Mouse (Mus musculus): ENCODE data around the gene Robo4.
A peak's percentile ranks its signal among the peaks of the same experiment; 100 is the strongest.

Gene Robo4

DNA sequence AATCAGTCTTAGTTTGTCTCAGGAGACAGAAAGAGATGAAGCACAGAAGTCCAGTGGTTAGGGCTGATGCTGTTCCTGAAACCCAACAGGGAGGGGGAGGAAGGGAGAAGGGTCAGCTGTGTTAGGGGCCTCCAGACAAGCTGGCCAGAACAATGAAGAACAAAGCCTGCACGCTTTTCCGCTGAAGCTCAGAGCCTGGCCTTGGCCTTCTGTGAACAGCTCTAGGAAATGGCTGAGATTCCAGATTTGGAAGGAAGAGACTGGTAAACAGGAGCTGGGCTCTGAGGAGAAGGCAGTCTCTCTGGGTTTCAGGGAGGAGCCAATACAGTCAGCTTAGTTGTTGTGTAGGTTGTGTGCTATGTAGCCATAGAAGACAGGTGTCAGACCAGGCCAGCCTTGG lies 1.1 kb upstream of the Robo4 start:
- DNase-seq (ENCODE audit: low read depth, low spot score) = no peak

DNA sequence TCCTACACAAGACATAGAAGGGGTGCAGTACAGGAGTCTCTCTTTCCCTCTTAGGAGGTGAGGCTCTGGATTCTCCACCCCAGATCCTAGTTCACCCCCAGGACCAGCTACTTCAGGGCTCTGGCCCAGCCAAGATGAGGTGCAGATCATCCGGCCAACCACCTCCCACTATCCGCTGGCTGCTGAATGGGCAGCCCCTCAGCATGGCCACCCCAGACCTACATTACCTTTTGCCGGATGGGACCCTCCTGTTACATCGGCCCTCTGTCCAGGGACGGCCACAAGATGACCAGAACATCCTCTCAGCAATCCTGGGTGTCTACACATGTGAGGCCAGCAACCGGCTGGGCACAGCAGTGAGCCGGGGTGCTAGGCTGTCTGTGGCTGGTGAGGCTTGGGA lies 804 bp downstream of the Robo4 start:
- DNase-seq (ENCODE audit: low read depth, low spot score) = no peak

DNA sequence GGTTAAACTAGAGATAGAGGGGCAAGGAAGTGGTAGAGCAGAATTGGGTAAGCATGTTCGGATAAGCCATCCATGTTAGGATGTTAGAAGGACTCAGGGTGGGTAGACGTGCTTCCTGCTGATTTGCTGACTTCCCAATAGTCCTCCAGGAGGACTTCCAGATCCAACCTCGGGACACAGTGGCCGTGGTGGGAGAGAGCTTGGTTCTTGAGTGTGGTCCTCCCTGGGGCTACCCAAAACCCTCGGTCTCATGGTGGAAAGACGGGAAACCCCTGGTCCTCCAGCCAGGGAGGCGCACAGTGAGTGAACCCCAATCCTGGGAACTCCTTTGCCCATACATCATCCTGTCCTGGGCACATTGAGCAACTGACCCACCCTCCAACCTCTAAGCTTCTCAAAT lies 1.3 kb downstream of the Robo4 start:
- DNase-seq (ENCODE audit: low read depth, low spot score) = no peak

DNA sequence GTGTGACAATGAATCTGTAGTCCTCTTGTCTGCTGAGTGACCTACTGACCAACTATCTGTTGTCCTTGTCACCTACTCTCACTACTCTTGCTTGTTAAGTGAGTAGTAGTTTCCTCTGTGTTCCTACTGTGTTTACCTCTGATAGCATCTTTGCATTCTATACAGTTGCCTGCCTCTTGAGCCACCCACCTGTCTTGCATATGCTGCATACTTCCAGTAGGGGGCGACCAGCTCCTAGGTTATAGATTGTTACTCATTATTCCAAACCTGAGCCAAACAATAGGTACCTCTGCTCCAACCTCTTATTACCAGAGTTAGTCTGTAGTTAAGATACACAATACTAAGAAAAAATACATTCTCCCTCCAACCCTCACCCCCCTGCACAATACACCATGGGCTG lies 4.7 kb downstream of the Robo4 start:
- DNase-seq (ENCODE audit: low read depth, low spot score) = peak; percentile 56

DNA sequence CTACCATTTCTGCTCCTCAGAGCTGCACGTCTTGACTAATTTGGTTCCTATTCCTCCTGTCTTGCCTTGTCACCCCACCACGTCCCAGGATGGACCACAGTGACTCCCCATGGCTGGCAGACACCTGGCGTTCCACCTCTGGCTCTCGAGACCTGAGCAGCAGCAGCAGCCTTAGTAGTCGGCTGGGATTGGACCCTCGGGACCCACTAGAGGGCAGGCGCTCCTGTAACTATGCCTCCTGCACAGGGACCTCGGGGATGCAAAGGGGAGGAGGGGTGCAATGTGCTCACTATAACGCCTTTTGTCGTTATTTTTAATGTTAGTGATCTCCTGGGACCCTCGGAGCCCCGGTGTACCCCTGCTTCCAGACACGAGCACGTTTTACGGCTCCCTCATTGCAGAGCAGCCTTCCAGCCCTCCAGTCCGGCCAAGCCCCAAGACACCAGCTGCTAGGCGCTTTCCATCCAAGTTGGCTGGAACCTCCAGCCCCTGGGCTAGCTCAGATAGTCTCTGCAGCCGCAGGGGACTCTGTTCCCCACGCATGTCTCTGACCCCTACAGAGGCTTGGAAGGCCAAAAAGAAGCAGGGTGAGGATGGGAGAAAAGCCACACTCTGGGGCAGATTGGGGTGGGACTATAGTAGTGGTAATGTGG lies 6.3 kb downstream of the Robo4 start:
- peak; percentile 34 for DNase-seq (ENCODE audit: low read depth, low spot score)

DNA sequence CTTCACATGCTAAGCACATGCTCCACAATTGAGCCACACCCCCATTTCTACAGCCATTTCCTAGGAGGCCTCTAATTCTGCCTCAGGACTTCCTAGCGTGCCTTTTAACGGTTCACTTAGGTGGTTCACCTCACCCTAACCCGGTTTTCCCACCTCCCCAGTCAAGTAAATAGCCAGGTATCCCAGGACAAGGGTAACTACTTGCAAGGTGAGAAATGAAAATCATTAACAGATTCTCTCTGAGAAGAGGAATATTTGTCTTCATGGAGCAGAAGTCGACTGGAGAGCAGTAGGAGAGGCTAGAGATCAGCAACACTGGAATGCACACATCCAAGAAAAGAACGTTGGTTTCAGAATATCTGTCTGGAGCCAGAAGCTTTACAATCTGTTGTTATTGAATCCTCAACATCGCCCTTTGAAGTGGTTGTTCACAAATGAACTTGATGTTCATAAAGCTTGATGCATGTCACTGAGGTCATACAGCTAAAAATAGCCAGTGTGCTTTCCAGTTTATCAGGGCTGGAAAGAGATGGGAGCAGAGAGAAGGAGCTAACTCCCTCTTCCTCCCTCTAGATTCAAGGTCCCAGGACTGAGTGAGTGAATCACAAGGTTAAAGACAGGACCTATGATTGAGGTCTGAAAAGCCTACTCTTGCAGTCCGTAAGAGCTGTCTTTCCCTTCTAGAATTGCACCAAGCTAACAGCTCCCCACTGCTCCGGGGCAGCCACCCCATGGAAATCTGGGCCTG lies 8.2 kb downstream of the Robo4 start:
- DNase-seq (ENCODE audit: low read depth, low spot score) = no peak

DNA sequence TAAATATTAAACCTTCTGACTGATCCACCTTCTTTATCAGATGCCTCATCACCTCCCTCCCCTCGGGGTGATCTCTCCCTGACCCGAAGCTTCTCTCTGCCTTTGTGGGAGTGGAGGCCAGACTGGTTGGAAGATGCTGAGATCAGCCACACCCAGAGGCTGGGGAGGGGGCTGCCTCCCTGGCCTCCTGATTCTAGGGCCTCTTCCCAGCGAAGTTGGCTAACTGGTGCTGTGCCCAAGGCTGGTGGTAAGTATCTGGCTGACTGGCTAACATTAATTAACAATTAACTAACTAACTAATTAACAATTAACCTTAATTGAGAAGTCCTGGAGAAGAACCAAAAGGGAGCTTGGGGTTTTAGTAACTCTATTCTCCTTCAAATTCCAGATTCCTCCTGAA lies 11.3 kb downstream of the Robo4 start:
- DNase-seq (ENCODE audit: low read depth, low spot score) = no peak

DNA sequence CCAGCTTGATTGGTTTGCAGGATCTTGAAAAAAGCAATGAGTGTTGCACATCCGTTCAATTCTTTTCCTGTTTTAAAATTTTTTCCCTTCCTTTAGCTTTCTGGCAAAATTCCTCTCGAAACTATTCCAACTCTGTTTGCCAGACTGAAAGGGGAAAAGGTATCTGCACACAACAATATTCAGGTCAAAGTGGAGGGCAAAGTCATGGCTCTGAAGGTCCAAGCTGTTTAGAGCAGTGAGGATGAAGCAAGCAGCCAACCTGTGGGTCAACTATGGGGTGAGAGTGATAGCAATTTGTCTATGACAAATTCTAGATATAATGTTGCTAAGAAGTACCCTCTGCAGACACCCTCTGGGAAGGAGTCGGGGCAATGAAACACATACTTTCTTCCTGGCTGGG lies 13.0 kb downstream of the Robo4 start:
- no peak for DNase-seq (ENCODE audit: low read depth, low spot score)

DNA sequence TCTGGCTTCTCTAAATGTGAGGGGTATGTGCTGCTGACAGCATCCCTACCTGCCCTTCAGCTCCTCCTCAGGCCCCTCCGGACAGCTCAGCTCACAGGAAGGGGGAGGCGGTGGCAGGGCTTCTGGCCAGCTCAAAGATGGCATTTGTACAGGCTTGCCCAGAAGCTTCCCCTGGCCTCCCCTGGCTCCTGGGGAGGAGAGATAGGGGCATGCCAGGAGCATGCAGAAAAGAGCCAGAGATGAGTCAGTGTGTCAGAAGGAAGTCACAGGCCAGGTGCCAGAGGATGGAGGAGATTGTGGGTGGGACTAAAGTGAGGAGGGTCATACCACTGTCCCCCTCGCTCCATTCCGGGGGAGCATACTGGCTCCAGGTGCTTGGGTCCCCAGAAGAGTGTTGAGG lies 17.1 kb downstream of the Robo4 start:
- no peak for DNase-seq (ENCODE audit: low read depth, low spot score)

DNA sequence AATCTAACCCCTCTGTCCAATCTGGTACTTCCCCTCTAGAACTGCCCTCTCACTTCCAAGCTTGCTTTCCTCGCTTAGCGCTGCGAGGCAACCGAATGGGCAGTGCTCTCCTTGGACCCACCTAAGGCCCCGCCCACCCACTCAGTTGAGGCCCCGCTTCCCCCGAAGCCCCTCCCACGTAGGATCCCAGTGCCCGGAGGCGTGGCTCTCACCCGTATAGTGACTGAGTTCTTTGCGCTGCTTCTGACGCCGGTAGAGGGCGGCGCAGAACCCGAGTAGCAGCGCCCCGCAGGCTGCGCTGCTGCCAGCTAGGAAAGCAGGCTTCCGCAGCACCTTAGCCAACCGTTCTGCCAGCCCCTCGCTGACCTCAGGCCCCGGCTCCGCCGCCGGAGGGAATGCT lies 19.0 kb downstream of the Robo4 start:
- peak; percentile 93 for DNase-seq (ENCODE audit: low read depth, low spot score)

DNA sequence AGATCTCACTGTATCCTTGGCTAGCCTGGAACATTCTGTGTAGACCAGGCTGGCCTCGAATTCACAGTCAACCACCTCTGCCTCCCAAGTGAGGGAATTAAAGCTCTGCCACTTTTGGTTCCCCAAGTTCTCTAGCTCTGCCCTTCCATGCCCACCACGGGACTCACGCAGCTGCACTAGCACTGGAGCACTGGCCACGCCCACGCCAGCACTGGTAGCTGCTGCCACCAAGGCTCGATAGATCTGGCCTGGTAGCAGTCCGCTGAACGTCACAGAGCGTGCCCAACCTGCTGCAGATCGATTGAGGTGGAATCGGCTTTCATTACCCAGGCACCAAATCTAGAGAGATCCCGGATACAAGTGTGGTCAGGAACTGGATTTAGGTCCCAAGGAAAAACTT lies 19.5 kb downstream of the Robo4 start:
- peak; percentile 69 for DNase-seq (ENCODE audit: low read depth, low spot score)

DNA sequence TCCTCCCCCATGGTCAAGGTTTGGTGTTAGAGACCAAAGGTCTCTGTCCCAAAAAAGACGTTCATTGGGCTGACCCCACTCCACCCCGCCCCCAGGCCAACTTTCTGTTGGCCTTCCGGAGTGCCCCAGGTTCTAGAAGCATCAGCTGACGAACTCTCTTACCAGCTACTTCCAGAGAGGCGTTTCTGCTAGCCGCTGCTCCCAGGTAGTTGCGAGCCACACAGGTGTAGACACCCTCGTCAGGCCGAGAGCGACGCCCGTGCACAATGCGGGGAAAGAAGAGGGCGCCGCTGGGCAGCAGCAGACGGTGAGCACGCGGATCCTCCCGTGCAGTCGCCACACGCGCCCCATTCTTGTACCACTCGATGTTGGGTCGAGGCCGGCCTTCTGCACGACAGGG lies 27.6 kb downstream of the Robo4 start:
- DNase-seq (ENCODE audit: low read depth, low spot score) = no peak

DNA sequence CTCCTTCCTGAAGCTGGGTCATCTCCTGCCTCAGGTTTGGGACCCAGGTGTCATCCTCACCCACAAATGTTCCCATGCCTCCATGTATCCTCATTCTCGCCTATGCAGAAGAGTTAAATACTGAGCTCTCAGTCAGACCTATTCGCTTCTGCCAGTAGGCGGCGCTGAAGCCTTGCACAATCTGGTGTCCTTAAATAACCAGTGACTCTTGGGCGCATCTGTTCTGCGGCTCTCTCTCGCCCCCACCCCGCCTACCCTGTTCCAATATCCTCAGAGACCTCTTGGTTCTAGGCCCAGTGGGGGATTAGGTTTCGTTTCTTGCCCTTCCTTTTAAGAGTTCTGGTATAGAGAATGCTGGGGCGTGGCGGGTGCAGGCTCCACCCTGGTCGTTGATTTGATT lies 28.9 kb downstream of the Robo4 start:
- peak; percentile 88 for DNase-seq (ENCODE audit: low read depth, low spot score)

DNA sequence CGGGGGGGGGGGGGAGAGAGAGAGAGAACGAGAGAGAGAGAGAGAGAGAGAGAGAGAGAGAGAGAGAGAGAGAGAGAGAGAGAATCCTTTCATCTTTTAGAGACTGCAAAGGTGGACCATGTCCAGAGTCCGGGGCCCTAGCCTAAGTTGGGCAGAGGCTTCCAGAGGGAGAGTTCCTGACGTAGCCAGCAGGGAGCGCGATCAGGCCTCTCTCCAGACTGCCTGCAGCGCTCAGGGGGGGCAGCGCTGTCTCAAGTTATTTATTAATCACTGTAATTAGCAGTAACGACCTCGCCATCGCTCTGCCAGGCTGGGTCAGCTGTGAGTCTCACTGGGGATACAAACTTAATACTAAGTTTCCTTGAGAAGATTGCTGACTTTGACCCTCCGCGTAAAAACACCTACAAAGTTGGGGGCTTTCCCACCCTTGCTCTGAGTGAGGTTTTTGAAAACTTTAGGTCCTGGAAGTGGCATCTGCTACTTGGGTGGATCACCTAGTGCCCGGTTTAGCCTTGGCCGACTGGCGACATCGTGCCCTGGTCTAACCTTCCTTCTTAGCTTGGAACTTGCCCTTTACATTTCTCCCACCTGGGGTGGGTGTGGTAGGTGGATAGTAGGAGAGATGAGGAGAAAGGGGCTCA lies 30.4 kb downstream of the Robo4 start:
- DNase-seq (ENCODE audit: low read depth, low spot score) = peak; percentile 20

DNA sequence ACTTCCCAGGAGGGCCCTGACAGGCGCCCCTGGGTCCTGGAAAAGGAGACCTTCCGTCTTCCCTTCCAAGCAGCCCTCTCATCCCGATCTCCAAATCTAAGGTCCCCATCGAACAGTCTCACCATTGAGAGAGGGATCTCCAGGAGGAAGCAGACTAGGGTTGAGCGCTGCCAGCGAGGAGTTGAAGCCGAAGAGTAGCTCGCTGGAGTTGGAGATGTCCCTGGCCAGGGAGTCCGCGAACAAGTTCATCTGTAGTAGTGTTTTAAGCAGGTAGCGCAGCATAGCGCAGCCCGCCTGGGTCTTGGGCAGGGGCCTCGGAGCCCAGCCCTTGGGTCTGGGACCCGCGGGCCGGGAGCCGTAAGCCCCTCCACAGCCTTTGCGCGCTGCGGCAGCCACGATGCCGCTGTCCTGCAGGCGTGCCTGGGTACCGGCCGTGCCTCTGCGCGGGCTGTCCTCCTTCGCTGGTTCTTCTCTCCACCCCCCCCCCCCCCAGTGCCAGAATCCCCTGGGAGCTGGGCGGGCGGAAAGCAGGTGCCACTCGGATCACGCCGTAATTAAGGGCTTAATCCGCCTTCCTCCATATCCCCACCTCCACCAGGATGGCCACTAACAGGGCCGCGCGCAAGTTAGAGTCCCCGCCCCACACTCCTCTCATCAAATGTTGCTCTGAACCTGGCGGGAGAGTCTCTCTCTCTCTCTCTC lies 31.2 kb downstream of the Robo4 start, which contains the start of gene Robo3:
Gene Robo3, minus strand, starts transcription at position 527 of the 702 bp plus-strand sequence.
- DNase-seq (ENCODE audit: low read depth, low spot score) = no peak

DNA sequence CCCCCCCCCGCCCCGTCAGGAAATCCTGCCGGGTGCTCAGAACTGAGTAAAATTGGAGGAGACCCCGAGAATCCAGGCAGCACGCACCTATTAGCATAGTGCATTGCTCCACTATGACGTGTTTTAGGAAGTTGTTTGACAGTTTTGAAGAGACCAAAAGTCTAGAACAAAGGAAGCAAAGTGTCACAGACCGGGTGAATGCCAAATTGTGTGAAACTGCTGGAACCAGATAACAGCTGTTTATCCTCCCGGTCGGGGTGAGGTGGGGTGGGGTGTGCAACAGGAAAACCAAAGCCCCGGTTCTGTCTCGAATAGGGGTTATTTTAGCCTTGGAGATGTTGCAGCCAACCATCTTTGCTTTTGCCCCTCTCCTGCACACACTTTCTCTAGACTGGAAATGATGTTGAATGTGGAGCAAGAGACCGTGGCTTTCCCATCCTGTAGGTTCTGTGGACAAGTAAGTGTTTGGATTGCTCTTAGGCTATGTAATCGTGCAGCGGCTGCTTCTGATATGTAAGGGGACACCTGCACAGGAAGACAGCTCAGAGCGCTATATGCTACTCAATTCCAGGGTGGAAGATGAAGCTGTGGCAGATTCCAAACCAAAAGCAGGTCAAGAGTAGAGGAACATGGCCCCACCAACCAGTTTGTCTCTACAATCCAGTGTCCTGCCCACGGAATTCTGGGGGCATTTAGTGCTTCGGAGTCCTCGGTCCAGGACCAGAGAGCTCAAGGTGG lies 32.3 kb downstream of the Robo4 start:
- no peak for DNase-seq (ENCODE audit: low read depth, low spot score)

DNA sequence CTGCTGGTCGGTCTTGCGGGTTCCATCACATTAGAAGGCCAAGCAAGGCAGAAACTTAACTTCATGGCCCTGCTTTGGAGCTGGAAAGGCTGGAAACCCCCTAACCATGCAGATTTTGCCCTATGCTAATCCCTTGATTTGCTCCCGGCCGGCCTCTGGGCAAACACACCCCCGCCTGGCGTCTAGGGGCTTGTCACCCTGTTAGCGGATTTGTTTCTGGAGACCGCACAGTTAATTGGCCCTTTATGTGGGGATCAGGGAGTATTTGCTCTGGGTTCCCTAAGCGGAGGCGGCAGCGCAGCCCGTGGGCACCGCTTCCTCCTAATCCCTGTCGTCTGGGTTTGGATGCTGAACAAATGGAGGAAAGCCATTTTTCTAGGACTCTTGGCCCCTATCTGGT lies 33.2 kb downstream of the Robo4 start:
- no peak for DNase-seq (ENCODE audit: low read depth, low spot score)

DNA sequence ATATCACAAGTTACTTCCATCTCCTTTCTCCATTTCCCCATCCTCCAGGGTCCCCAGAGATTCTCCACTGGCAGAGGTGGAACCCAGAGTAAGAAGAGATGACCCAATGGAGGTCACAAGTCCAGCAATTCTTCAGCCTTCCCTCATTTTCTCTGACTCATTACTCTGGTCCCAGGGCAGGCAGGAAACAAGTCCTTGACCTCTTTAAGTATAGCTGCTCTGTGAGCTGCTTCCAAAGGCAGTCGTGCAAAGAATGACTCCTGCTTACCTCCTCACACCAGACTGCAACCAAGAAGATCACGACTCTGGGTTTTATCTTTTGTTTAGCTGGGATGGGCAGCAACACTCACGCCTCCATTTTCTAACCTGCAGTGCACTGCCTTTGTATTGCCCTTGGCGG lies 33.9 kb downstream of the Robo4 start:
- no peak for DNase-seq (ENCODE audit: low read depth, low spot score)

DNA sequence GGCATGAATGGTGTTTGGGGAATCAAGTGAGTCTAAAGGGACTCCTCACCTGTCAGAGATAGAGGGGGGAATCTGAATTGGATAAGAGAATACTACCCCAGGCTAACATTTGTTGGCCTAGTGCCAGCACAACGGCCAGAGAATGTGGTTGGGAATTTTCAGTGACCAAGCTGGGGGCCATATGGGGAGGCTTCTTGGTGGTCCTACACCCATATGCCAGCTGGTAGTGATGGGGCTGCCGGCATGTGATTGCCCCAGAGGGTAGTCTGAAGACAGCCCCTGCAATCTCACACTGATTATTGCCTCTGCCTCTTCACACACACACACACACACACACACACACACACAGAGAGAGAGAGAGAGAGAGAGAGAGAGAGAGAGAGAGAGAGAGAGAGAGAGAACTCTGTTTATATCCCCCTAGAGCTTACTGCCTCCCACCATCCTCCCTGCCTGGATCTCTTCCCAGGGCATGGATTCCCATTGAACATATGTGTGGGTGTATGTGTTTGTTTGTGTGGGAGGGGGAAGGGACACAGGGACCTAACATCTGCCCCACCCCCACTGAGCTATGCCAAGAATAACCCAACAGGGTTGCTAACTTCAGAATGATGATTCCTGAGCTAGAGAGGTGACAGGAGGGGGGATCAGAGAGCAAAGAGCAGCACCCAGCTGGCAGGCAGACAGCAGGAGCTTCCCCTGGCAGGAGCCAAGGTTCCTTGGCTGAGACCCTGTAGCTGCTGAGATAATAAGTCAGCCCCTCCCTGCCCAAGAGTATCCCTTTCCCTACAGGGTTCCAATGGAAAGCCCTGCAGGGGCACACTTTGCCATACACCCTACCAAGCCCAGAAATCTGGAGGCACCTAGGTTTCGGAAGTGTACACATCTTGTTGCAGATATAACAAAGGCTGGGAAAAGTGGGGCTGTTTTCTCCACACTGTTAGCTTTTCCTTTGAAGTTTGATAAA lies 36.4 kb downstream of the Robo4 start:
- no peak for DNase-seq (ENCODE audit: low read depth, low spot score)

DNA sequence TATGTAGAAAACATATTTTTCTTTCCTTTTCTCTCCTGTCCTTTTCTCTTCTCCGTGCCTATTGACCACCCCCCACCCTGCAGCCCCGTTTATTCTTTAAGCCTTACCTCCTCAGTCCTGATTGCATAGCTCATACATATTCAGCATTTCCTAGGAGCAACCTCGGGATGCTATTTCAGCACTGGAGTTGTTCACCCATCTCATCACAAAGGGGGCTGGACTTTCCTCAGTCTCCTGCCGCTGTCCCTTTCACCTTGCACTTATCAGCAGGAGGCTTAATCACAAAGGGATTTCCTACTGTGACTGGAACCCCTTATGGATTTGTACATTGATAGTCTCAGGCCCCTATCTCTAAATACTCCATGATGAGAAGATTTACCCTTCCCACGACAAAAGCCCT lies 50.7 kb downstream of the Robo4 start:
- no peak for DNase-seq (ENCODE audit: low read depth, low spot score)

DNA sequence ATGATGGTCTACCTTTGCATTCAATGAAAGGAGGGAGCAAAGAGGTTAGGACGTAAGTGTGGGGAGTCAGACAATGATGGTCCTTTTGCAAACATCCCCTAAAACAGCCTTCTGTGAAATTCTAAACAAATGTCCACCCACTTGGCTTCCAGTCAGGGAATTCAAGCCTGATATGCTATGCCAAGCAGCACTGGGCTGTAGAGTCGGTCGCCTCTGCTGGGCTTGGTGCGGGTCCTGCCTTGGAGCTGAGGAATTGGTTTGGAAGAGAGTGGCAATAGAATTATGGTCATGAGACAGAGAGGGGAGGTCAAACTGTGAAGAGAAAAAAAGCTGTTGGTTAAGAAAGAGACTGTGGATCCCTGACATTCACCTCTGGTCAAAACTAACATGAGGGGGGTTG lies 51.6 kb downstream of the Robo4 start:
- DNase-seq (ENCODE audit: low read depth, low spot score) = no peak

Measured in A20 (cell line).